Mouse (Mus musculus) ovary, postnatal 10 days (tissue): ENCODE measurements around the gene Gimap7.

Experiments
- DNase-seq: peaks from one replicate; pipeline ENCODE4 v3.0.0; 2022; ENCODE audit warnings: low spot score

The Gimap7 gene

GRCm38 (mm10) chr6:48692962-48693361, 25.5 kb upstream of the Gimap7 start:
- no peak for DNase-seq

DNA sequence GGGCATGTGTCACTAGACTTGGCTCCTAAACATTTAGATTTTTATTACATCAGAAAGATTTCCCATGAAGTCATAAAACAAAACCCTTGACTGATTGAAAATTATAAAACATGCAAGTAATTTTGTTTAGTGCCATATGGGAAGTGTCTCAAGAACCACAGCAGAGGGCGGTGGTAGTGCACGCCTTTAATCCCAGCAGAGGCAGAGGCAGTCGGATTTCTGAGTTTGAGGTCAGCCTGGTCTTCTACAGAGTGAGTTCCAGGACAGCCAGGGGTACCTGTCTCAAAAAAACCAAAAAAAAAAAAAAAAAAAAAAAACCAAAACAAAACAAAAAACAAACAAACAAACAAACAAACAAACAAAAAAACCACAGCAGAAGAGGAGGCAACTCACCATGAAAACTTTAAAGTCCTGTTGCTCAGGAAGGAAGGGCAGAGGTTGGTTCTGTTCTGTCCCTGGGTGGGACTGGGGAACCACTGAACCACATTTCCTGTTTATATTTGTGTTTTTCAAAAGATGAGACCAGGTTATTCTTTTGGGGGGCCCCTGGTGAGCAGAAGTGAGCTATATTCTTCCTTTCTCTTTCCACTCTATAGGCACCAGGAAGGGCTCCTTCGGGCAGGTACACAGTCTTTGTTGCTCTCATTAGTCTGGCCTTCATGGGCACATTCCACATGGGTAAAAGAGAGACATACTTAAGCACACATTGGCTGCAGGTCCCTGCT, 21.4 kb upstream of the Gimap7 start:
- DNase-seq = no peak

GRCm38 (mm10) chr6:48697555-48697930, 20.9 kb upstream of the Gimap7 start:
- no peak for DNase-seq

DNA sequence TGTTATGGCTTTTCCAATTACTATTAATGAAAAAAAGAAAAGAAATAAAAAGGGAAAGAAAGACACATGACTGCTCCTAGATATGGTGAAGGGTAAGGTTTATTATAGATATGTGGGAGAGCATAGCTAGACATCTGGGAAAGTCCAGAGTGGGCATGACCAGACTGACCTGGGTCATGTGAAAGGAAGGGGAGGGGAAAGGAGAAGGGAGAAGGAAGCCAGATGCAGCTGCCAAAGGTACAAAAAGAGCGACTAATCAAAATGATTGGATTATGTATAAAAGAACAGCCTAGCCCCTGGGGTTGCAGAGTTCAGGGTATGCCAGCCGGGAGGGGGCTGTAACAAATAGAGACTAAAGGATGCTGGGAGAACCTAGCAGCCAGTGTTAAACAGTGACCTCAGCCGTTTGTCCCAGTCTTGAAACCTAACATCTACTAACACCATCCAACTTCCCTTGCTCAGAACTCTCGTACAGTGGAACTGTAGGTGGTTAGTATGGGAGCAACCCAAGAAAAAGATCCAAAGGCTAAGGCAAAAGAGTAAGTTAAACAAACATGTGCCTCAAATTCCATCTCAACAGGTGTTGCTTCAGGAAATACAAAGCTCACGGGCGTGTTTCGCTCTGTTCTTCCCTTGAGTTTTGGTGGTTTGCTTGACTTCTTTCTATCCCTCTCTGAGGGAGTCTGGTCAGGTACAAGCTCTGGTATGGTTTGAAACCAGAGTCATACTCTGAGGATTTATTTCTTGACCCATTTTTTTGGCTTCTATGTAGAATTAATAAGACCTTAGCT, 20.2 kb upstream of the Gimap7 start:
- DNase-seq = no peak

- no peak for DNase-seq
Observed at GRCm38 (mm10) chr6:48698888-48699287, 19.5 kb upstream of the Gimap7 start.

DNA sequence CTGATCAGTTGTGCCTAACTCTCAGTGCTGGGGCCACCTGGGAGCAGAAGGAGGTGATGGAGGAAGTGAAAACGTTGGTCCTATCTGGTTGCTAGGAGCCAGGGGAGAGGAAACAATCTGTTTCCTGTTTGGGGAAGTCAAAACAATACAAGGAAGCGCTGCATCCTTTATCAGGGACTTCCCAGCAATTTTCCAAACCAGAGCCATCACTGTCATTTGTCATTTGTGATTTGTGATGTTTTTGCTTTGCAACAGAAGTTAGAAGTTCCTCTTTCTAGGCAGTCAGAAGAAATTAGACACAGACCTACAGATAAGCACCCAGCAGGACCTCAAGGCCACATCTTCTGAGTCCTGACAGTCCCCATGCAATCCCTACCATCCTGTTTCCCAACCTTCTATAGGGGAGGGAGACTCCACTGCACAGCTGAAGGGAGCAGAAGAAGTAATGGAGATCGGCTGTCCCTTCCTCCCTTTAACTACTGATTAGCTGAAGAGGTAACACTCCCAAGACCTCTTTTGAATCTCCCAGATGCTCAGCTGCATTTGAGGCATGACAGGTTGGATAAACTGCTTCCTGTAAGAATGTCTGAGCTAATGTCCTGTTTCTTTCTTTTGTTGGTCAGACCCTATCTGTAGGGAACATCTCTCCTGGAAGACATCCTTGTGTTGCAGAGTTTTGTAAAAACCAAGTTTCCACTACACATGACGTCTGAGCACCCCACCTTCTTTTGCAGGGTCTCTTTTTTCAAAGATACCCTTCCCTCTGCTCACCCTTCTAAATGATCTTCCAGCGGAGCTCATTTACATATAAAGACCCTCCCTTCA, 18.0 kb upstream of the Gimap7 start:
- DNase-seq = no peak

DNA sequence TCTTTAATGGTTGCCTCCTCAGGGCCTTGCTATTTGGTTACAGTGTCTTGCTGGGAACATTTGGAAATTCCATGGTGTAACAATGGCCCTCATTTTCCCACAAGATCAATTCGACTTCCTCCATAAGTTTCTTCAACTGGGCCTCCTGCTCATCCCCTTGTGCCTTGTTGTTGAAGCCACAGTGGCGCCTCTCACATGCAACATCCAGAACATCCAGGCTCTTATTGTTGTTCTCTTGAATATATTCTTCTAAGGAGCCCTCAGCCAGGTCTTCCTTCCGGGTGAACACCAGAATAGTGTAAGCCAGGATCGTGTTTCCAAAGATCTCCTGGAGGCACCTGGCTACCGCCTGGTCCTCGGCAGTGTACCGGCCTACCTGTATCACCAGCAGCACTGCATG, 16.3 kb upstream of the Gimap7 start:
- DNase-seq = no peak

- no peak for DNase-seq
Observed at GRCm38 (mm10) chr6:48702601-48703000, 15.8 kb upstream of the Gimap7 start.

DNA sequence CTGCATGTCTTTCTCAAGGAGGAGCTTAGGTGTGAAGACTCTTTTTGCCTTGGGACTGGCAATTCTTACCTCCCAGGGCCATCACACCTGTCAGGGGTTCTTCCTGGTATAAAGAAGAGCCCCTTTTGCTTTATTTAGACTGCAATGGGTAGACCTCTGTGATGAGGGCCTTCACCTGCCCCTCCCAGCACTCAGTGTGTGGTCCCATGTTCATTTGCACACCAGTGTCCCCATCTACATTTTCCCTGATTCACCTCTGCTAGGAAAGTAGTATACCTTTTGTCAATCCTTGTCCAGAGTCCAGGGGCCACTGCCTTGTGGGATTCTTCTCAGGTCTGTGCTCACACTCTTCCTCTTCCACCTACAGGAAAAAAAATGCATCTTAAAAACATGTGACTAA, 14.3 kb upstream of the Gimap7 start:
- DNase-seq = no peak

DNA sequence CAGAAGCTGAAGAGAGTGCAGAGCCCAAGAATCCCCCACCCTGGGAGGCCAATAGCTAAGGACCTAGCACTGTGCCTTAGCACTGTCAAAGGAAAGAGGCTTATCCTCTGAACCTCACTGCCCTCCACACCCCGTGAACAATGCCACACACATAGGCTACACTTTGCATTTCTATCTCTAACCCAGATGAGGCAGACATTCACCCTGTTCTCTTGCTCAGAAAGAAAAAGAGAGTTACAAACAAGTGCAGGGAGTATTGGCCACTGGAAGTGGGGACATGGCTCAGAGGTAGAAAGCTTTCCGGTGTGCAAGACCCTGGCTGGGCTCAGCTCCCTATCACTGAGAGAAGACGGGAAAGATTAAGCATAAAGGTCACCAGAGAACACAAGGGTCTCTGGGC, 12.3 kb upstream of the Gimap7 start:
- DNase-seq = no peak

- no peak for DNase-seq
Observed at GRCm38 (mm10) chr6:48720326-48720725, 1.9 kb downstream of the Gimap7 start.

DNA sequence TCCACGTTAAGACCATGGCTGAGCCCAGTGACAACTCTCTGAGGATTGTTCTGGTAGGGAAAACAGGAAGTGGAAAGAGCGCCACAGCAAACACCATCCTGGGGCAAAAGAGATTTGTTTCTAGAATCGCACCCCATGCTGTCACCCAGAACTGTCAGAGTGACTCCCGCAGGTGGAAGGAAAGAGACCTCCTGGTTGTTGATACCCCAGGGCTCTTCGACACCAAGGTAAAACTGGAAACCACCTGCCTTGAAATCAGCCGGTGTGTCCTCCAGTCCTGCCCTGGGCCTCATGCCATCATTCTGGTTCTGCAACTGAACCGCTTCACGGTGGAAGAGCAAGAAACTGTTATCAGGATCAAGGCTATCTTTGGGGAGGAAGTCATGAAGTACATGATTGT, 5.0 kb downstream of the Gimap7 start:
- DNase-seq = no peak

- DNase-seq = no peak
Observed at GRCm38 (mm10) chr6:48725476-48725875, 7.1 kb downstream of the Gimap7 start.

DNA sequence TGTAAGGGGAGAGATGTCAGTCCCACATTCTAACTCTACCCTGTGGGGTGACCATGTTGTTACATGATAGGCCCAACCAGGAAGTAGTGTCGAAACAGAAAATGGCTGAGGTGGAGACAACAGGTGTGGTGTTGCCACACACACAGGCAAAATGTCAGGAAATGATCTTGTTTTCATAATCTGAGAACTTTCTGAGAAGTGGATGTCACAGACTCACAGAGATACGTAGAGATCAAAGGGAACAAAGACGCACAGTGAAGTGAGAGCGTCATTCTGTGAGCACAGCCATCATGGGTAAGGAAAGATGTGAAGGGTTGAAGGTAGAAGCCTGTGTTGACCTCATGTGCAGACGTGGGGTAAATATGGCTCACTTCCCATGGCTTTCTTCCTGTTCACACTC, 9.3 kb downstream of the Gimap7 start:
- DNase-seq = no peak

DNA sequence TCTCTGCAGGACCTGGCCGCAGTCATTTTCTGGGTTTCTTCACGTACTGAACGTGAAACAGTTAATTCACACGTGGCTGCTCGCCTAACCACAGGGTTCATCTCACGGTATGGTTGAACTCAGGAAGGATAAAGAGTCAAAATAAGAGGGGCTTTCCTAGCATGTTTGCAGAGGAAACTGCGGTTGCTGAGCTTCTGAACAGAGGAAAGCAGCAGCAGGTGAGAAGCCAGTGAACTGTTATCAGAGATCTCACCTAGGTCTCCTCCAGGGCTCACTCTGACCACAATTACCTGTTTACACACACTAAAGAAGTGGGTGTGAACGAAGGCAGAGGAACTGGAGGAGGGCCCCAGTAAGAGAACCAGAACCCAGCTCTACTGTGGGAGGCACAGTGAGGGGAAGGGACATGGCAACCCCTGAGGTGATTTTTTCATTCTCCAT, 14.5 kb downstream of the Gimap7 start:
- no peak for DNase-seq

- no peak for DNase-seq
Observed at GRCm38 (mm10) chr6:48733660-48734059, 15.2 kb downstream of the Gimap7 start.

DNA sequence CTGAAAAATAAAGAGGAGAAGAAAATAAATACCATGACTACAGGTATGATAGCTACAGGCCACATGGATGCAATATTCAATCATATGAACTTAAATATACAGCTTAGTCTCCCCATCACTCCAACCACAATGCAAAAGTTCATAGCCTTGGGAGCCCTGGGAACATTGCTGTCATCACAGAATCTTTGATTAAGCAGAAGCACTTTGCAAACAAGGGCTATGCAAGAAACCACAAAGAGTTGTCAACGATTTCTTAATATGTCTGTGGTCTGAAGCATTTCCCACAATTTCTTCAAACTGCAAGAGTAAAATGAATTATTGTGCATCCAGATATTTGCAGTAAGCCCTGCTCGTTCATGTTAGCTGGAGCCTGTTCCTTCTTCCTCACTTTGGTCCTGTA, 18.6 kb downstream of the Gimap7 start:
- DNase-seq = no peak

DNA sequence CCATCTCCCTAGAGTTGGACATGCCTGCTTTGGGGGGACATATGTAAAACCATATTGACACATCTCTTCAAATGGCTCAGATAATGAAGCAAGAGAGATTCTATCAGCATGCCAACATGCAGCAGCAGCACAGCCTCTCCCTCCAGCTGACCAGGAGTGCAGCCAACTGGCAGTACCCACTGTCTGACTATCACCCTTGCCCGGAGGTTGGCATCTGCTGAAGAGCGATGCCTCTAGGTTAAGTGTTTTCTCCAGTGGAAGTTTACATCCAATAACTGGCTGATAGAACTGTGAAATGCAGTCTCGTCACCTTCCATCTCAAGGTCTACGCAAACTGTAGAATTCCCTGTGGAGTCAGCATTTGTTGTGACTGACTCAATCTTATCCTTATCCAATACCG, 19.3 kb downstream of the Gimap7 start:
- DNase-seq = no peak

DNA sequence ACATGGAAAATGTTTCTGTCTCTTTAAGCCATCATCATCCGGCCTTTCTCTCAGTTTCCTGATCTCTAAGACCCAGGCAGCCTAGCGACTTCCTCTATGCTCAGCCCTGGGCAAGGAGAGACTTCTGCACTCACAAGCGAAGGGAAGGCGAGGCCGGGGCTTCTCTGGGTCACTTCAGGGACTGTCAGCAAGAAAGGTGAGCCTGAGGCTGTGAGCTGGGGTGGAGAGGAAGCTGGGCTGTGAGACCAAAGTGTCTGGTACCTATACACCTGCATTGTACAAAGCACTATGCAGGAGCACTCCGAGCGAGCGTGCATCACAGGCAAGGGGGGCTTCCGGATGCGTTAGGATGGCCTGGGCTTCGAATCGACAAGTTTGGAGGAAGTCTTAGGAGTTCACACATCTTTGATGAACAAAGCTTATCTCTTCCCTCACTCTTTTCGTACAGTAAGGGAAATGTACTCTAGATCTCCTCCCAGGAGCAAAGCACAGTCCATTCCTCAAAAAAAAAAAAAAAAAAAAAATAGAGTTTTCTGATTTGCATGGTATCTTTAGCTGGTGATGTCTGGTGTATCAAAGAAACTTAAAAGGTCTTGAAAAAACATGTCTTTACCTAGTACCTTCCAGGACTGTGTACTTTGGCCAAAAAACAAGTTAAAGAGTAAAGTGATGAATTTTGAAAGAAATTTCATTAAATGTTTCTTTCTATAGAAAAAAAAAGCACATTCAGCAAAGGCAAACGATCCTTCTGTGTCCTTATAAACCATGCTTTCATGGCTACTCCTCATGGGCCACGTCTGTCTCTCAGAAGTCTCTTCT, 20.7 kb downstream of the Gimap7 start, which contains the start of gene Gimap1:
Gene Gimap1 (plus strand): TSS at position 94 of the 819 bp plus-strand sequence.
- no peak for DNase-seq

- DNase-seq = no peak
Observed at GRCm38 (mm10) chr6:48739780-48740055, 21.3 kb downstream of the Gimap7 start.

DNA sequence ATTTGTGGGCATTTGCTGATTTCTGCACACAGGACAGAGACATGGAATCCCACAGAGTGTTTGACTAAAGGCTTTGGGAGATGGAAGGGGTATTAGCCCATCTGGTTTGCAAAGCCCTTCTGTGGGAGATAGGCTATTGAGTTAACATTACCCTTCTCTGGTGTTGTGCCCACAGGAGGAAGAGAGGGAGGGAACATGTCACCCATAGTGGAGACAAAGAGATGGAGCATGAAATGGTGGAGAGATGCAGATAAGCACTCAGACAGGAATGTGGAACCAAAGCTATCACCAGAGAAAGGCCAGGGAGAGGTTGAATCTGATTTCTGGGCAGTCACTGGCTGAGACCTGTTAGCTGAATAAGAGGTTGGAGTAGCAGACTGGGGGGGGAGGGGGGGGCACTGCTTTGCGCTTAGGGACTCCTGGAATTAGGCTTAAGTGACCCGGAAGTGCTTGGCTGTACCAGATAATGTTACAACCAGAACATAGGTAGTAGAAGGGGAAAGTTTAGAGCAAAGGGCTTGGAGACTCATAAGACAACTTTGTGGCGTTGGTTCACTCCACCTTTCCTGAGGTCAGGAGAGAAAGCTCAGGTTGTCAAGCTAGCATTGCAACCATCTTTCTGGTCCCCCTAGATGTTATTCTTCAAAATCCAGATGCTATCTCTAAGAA, 22.2 kb downstream of the Gimap7 start:
- DNase-seq = no peak
